Mouse (Mus musculus): ENCODE measurements around the gene Slc25a42. TPM values are rescaled to one million over a fixed set of nuclear protein-coding genes. Genes with fewer than 3 reads are reported as not detected.
"Not testable (repeated sequence)": the region's sequence is repeated elsewhere in the genome, so short reads cannot be mapped to it uniquely, and the experiment has no call there.

Slc25a42 gene
- total RNA-seq, 2 experiments from 2014 or later, result 39.3 to 41.8 TPM

DNA sequence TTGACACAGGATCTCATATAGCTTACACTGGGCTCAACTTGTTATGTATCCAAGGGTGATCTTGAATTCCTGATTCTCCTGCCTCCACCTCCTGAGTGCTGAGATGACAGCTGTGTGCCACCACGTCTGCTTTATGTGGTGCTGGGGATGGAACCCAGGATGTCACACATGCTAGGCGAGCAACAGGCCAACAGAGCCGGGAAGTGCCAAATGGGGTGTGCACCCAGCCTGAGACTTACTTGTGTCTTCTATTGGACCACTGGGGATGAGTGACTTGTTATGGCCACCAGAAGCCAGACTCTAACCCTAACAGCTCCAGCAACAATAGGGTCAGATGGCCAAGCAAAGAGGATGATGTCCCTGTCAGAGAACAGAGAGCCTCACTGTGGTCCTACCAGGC, 4.1 kb upstream of the Slc25a42 start:
- not testable (repeated sequence) for DNase-seq (ENCODE audit: low spot score in 2 of 2)

DNA sequence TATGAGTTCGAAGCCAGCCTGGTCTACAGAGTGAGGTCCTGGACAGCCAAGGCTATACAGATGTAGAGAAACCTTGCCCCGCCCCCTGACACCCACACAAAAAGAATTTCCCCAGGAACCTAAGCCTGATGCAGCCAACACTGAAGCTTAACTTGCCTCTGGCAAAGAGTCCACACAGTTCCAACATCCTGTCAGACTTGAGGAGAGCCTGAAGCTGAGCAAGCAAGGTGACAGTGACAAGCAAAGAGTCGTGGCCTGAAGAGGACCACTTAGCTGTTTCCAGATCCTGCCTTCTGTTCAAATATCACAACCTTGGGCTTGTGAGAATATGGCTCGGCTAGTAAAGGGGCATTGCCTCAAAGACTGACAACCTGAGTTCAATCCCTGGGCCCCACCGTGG, 3.0 kb upstream of the Slc25a42 start:
- DNase-seq (ENCODE audit: low spot score in 2 of 2), result no peak

DNA sequence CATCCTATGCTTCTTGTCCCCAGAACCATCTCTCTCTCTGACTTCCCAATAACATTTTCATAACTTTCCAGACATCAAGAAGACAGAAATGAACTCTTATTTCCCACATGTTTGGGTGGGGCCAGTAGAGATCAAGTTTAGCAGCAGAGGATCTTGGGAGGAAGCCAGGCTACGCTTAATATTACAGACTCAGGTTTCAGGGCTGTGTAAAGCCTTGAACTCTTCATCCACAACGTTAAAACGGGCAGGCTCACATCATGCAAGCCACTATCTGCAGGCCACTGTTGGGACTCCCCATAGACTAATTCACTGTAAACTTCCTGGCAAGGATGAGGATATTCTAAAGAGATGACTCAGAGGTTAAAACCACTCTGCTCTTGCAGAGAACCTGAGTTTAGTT, 2.3 kb upstream of the Slc25a42 start:
- DNase-seq (ENCODE audit: low spot score in 2 of 2), result no peak

GRCm38 (mm10) chr8:70211726-70212111, 386 bp downstream of the Slc25a42 start:
- DNase-seq (ENCODE audit: low spot score in 2 of 2), result no peak

DNA sequence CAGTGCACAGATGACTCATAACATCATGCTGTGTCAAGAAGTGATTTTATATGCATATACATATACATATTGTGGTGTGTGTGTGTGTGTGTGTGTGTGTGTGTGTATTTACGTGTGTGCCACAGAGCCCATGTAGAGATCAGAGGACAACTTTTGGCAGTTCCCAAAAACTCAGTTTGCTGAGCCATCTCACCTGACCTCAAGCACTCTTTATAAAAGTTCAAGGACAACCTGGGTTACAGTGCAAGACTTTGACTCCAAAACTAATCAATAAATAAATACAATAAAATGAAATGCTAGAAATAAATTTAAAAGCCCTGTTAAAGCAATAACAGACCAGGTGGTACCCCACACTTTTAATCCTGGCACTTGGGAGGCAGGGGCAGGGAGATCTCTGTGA, 830 bp downstream of the Slc25a42 start:
- DNase-seq (ENCODE audit: low spot score in 2 of 2), result no peak

- peak; percentile 34 to 35 for DNase-seq (ENCODE audit: low spot score in 2 of 2)
These were observed 1.6 kb downstream of the Slc25a42 start for GRCm38 (mm10) chr8:70210538-70210937.

DNA sequence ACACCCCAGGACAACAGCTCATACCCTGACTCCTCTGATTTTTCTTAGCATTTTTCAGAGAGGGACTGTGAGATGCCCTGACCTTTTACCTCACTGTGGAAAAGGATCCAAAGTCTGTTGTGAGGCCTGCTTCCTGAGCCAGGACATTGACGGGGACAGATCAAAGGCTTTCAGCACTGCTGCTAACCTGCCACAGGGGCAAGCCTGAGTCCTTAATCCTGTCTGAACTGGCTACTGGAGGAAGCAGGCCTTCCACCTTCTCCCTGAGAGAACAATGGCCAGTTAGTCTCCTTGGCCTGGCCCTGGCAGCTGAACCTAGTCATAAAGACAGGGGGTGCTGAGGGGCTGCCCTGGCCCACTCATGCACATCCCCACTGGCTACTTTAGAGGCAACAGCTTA, 4.0 kb downstream of the Slc25a42 start:
- no peak for DNase-seq (ENCODE audit: low spot score in 2 of 2)

GRCm38 (mm10) chr8:70204757-70205156, 7.3 kb downstream of the Slc25a42 start:
- DNase-seq (ENCODE audit: low spot score in 2 of 2), result no peak

DNA sequence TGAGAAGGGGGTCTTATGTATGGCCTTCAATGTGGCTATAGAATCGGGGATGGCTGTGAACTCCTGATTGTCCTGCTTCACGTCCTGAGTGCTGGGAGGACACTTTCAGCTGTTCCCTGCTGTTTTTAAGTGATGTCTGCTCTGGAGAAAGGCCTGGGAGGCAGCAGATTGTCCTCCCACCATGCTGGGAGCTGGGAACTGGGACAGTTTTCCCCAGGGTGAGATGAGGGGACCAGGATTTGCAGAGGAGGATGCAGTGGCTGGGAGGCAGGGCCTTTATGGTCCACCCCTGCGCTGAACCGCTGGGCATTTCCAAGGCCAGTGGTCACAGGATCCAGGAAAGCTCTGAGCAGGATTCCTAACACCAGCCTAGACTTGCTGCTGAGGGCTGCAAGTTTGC, 9.0 kb downstream of the Slc25a42 start:
- DNase-seq (ENCODE audit: low spot score in 2 of 2), result no peak

DNA sequence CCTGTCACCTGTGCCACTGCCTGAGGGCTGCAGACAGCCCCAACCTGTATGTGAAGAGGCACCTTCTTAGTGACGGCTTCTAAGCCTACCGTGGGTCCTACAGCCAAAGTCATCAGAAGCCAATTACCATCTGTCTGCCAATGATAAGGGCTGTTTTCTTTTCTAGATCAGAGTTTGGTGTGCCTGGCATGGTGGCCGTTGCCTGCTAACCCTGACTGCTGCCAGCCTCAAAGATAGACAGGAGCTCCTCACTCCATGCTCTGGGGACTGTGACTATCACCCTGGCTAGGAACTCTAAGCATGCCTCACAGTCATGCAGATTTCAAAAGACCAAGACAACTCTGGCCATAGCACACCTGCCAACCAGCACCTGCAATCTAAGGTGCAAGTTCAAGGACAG, 10.7 kb downstream of the Slc25a42 start:
- DNase-seq (ENCODE audit: low spot score in 2 of 2), result no peak

DNA sequence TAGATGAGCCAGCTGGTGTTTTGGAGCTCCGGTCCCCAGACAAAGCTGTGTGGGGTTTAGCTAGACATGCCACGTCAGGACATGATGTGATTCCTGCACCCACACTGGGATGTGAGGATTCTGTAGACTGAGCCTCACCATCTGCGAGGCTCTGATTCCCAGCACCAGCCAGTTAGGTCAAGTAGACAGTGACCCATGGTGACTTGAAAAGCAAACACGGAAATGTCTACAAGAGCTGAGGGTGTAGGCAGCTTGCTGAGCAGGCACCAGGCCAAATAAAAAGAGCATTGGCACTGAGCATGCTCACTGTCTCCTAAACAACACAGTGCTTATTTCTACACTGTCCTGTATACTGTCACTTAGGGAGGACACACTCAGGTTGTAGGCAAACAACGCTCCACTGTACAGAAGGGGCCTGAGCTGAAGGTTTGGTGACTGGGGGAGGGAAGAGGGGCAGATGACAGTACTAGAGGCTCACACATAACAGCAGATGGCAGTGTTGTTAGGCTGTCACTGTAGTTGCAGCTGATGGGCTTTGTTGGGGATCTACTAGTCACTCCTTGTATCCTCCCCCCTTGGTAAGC, 11.9 kb downstream of the Slc25a42 start:
- peak; percentile 58 to 82 for DNase-seq (ENCODE audit: low spot score in 2 of 2)

DNA sequence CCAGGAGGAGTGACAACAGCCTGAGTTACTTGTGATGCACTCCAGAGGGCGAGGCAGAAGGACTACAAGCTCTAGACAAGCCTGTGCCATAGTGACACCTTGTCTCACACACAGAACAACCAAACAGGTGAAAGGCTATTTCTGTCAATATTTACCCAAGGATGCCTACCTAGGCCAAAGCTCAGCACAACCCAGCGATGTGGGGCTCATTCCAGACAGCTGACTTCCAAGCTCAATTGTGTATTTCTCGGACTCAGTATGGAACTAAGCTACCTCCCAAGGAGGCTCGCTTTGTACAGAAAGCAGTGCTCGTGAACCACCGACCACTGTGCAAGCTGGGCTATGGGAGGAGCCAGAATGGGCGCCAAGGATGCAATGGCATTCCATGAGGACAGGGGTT, 14.5 kb downstream of the Slc25a42 start:
- no peak for DNase-seq (ENCODE audit: low spot score in 2 of 2)

DNA sequence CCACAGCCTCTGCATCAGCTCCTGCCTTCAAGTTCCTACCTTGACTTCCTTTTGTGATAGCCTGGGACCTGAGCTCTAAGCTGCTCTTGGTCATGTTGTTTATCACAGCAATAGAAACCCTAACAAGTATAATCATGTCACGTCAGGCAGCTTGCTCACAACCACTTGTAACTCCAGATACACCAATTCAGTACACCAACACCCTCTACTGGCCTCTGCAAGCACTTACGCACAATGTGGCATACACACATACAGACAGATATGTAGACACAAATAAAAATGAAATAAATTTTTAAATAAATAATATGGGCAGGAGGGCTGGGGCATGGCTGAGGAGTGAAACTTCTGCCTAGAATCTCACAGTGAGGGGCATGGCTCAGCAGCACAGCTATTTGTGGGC, 16.3 kb downstream of the Slc25a42 start:
- DNase-seq (ENCODE audit: low spot score in 2 of 2), result no peak

DNA sequence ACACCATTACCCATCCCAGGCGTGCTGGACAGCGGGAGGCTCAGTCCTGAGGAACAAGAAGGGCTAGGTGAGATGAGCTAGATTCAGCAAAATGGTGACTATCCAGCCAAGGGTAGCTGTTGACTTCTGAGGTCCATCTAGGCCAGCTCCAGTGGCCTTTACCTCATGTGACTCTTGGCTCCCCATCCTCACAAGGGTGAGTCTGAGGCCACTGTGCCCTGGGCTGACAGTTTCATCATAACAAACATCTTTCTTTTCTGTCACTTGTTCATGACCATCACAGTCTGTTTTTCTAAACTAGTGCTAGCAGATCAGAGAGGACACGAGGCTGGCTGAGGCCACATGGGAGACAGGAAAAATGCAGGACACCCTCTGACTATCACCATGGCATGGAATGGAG, 17.9 kb downstream of the Slc25a42 start:
- DNase-seq (ENCODE audit: low spot score in 2 of 2), result no peak

DNA sequence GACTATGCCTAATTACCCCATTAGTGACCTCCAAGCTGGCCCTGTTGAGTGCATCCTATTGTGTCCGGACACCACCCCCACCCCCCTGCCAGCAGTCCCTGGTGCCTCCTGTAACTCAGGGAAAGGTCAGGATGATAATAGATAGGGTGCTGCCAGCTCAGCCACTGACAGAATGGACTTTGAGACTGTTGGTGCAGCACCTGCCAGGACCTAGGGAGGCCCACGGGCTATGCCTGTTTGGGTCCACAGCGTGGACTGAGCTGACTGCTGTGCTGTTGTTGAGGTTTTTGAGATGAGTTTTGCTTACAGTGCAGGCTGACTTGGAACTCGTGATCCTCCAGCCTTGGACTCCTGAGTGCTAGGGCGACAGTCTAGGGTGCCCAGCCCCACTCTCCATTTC, 18.9 kb downstream of the Slc25a42 start:
- no peak for DNase-seq (ENCODE audit: low spot score in 2 of 2)

DNA sequence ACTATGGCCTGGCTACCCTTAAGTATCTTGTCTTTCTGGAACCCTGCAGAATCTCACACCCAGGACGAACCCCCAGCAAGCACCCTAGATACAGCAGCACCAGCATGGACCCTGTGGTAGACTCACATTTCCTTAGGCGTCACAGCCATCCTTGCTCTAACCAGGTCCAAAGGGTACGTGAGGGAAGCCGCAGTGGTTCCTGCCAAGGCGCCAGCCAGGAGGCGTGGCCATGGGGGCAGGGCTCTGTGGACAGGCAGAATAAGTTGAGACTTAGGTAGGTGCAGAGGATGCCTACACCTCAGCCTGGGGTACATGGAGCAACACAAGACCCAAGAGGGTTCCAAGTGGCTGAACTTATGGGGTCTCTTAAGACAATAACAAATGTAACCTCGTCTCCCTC, 23.4 kb downstream of the Slc25a42 start:
- DNase-seq (ENCODE audit: low spot score in 2 of 2), result no peak

DNA sequence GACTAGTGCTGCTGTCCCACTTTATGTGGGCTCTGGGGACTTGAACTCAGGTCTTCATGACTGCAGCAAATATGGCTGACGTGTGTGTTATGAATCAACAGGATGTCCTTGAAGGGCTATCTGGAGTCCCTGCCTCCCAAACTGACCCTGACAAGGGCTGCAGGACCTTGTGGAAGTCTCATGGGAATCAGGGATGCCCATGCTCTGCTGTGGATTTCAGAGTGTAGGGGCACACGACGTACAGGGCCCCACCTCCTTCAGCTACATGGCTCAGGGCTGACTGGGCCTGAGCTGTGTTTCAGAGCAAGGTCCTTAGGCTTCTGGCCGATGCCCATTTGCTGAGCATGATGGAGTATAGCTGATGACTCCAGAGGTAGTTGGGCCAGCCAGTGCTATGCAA, 28.9 kb downstream of the Slc25a42 start:
- no peak for DNase-seq (ENCODE audit: low spot score in 2 of 2)

DNA sequence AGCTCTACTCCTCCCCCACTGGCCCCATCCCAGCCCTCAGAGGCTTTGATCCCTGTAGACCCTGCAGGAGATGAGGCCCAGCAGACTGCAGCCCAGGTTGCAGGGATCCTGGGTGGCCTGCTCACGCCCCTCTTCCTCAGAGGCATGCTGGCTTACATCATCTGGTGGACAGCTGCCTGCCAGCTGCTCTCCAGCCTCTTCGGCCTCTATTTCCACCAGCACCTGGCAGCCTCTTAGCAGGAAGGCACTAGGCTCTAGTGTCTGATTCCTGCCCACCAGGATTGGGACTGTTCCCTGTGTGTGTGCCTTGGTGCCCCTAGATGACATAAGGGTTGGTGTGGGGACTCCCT, 30.2 kb downstream of the Slc25a42 start:
- no peak for DNase-seq (ENCODE audit: low spot score in 2 of 2)

DNA sequence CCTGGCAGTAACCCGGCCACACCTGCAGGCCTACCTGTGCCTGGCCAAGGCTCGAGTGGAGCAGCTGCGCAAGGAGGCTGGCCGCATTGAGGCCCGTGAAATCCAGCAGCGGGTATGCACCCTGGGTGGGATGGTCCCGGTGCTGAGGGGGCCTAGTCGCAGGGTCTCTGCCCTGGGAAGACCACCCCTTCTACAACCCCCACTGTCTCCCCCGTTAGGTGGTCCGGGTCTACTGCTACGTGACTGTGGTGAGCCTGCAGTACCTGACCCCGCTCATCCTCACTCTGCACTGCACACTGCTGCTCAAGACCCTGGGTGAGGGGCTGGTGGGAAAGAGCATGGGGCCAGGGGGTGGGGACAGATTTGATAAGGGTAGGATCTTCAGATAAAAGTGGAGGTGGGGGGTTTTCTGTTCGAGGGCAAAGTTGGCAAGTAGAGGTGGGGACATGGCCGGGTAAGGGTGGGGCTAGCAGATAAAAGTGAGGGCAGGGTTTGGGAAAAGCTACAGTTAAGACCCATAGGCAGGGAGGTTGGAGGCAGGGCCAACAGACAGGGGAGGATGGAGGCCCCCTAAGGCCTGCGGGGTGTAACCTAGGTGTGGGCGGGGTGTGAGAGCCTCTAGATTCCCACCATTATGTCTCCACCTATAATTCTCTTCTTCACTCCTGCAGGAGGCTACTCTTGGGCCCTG, 30.7 kb downstream of the Slc25a42 start:
- no peak for DNase-seq (ENCODE audit: low spot score in 2 of 2)

DNA sequence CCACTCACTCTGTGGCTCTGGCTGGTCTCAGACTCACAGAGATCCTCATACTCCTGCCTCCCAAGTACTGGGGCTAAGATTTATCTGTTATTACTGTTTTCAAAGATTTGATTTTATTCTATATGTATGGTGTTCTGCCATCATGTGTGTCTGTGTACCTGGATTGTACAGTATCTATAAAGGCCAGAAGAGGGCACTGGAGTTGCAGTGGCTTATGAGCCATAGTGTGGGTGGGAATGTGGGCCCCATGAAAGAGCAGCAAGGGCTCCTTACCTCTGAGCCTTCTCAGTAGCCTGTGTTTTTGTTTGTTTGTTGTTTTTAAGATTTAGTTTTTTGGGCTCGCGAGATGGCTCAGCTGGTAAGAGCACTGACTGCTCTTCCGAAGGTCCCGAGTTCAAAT, 33.0 kb downstream of the Slc25a42 start:
- DNase-seq (ENCODE audit: low spot score in 2 of 2), result no peak

DNA sequence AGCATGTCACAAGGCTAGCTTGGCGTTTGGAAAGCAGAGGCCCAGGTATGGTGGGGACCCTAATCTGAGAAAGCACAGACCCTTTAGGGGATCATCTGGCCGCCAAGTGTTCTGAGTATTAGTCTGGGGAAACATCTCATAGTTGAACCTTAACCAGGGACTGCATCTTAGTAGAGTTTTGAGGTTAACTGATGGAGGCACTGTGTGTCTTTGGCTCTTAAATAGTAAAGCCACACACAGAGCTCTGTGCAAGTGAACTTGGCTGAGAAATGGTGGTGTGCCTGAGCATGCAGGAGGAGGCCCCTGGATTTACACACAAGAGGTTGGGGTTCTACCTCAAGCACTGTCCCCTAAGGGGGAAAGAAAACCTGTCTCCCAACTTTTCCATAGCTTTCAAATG, 33.9 kb downstream of the Slc25a42 start:
- DNase-seq (ENCODE audit: low spot score in 2 of 2), result no peak

GRCm38 (mm10) chr8:70174079-70174478, 38.0 kb downstream of the Slc25a42 start:
- no peak for DNase-seq (ENCODE audit: low spot score in 2 of 2)

DNA sequence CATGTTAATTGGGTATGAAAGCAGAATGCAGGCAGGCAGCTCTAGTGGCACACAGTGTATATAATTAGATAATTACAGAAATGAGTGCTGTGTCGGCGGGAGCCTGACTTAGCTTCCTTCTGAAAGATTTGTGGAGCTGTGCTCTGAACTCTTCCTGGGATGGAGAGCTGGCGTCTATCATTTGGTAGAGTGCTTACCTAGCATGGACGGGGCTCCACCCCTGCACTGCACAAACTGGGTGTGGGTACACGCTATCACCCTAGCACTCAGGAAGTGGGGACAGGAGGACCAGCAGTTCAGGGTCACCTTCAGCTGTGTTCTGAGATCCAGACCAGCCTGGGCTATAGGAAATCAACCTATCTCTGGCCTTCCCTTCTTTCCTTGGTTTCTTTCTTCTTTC, 38.8 kb downstream of the Slc25a42 start:
- DNase-seq (ENCODE audit: low spot score in 2 of 2), result no peak
